Mouse (Mus musculus) olfactory bulb, adult 2 months (tissue): Measurements from ENCODE around the gene B3galt5. TPM values are rescaled to one million over a fixed set of nuclear protein-coding genes. Genes with fewer than 3 reads are reported as not detected.
"Not testable (repeated sequence)": the region's sequence is repeated elsewhere in the genome, so short reads cannot be mapped to it uniquely, and the experiment has no call there.

Source experiments
- H3K27ac ChIP-seq: fragments of 200-500 bp; 2 replicates; pipeline ENCODE4 v1.5.1; 2012; ENCODE audit warnings: low read depth, low read length; ENCODE audit not compliant: insufficient read depth
- H3K4me1 ChIP-seq: fragments of 200-500 bp; 2 replicates; pipeline ENCODE4 v1.6.1; 2012; ENCODE audit warnings: low read length; ENCODE audit not compliant: control insufficient read depth, insufficient read depth
- H3K4me3 ChIP-seq: fragments of 200-500 bp; 2 replicates; pipeline ENCODE4 v1.5.1; 2012; ENCODE audit warnings: mild to moderate bottlenecking, low read depth, low read length, moderate library complexity; ENCODE audit not compliant: insufficient read depth
- CTCF ChIP-seq: fragments of 200-500 bp; IDR thresholded peaks from 2 replicates; pipeline ENCODE4 v1.5.1; 2012; ENCODE audit warnings: low read depth, mild to moderate bottlenecking, low read length, moderate library complexity; ENCODE audit not compliant: insufficient read depth
- POLR2A ChIP-seq: fragments of 200-500 bp; IDR thresholded peaks from 2 replicates; pipeline ENCODE4 v1.6.1; 2012; ENCODE audit warnings: mild to moderate bottlenecking, low read depth, low read length, moderate library complexity; ENCODE audit not compliant: insufficient read depth
- WGBS: fragments of 180-500 bp; shearing (Covaris S2); methylation state at CpG from one replicate; pipeline ENCODE4 v1.1.7; 2018; 5-methylcytosine and 5-hydroxymethylcytosine counted together
- polyA plus RNA-seq: library from polyadenylated mRNA; stranded (reverse); fragments of >200 nt; gene quantifications from 2 replicates; pipeline ENCODE4 v1.2.4, GENCODE M21; 2012; ENCODE audit warnings: low replicate concordance; ENCODE audit not compliant: missing spikeins, insufficient read depth, insufficient read length

The B3galt5 gene
- polyA plus RNA-seq, 1 experiment = not detected

- Histone ChIP-seq H3K27ac (no peak overlapping the region), H3K4me3 (no peak overlapping the region), H3K4me1 (peaks cover 5% of the 10 kb centered on the region)
- TF ChIP-seq CTCF (no peak), POLR2A (no peak)
- 94% methylated on average over 4 of the region's 4 CpGs for WGBS
These were observed 87.6 kb downstream of the B3galt5 start for GRCm38 (mm10) chr16:96323166-96323565.

DNA sequence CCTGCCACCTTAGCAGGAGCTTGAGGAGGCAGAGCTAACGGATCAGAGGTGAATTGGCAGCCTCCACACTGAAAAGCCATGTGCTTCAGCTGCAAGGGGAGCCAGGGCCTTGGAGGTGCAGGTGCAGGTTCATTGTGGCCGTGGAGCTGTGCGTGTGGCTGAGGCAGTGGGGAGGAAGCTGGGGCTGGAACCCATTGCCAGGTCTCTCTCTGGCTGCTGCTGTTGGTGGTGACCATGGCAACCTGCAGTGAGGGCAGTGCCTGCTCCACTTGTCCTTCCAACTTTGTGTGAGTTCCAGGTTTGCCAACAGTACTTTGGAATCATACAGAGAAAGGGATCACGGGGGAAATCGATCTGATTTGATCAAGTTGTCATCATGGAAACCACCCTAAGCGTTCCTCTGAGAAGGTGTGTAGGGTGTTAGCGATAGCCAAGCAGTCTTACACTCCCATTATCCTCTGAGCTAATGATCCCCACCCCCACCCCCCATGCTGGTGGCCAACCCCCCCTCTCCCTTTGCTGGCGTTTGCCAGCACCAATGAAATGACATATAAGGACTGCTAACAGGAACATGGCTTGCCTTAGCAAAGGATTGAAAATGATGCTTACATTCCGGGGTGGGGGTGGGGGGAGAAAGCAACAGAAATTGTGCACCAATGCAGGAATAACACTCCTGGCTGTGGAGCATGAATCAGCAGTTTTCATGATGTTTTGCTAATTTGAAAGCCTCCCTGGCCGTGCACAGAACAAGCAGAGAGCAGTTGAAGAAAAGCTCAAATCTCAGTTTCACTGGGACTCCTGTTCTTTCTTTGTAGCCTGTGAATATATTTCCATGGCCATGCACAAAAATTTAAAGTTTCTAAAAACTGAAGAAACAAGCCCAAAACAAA, 90.8 kb downstream of the B3galt5 start:
- WGBS = 30% methylated on average over 10 of the region's 10 CpGs
- Histone ChIP-seq H3K4me3 (no peak overlapping the region), H3K27ac (no peak overlapping the region), H3K4me1 (peaks cover 5% of the 10 kb centered on the region)
- TF ChIP-seq POLR2A (no peak), CTCF (no peak)

GRCm38 (mm10) chr16:96327251-96327650, 91.7 kb downstream of the B3galt5 start:
- not testable (repeated sequence) for H3K4me1 ChIP-seq, H3K27ac ChIP-seq, H3K4me3 ChIP-seq
- 45% methylated on average over 9 of the region's 9 CpGs for WGBS

- WGBS = 88% methylated on average over 4 of the region's 4 CpGs
- Histone ChIP-seq H3K4me1 (peaks cover 5% of the 10 kb centered on the region), H3K27ac (no peak overlapping the region), H3K4me3 (no peak overlapping the region)
- TF ChIP-seq CTCF = no peak
- TF ChIP-seq POLR2A = no peak
These were observed 104.0 kb downstream of the B3galt5 start for GRCm38 (mm10) chr16:96339570-96339969.

DNA sequence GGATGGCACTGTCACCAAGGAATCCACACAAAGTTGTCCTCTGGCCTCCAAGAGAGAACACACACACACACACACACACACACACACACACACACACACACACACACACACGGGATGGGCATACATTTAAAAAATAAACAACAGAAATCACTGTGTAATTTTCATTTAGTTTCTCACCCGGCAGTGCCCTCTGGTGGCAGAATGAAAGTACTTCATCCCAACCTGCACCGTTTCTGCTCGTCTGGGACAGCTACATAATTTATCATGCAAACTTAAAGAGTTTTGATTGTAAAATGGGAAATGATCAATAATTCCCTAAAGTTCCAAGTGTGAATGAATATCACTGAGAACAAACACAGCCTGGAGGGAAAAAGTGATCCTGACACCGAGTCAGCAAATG, 105.7 kb downstream of the B3galt5 start:
- TF ChIP-seq POLR2A (no peak), CTCF (no peak)
- WGBS = 11% methylated on average over 5 of the region's 5 CpGs
- H3K4me3 ChIP-seq = no peak overlapping the region
- peaks cover 9% of the 10 kb centered on the region for H3K4me1 ChIP-seq
- no peak overlapping the region for H3K27ac ChIP-seq

DNA sequence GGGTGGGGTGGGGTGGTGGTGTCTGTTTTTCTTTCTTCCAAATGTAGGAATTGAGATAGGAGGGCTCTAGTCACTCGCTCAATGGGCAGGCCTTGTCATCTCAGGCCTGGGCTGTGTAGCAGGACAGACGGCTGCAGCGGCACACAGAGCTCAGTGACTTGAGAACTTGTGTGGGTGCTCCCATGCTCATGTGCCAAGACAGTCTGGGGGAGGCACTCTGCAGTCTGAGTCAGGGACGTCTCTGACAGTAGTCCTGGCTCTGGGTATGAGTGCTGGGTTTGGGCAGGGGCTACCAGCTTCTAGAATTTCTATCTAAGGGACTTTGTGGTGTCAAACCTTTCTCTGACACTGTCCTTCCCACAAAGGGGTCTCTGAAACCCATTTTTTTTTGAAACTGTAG, 106.3 kb downstream of the B3galt5 start:
- WGBS = 69% methylated on average over 4 of the region's 4 CpGs
- peaks cover 9% of the 10 kb centered on the region for H3K4me1 ChIP-seq
- no peak overlapping the region for H3K4me3 ChIP-seq
- H3K27ac ChIP-seq = no peak overlapping the region
- TF ChIP-seq CTCF (no peak), POLR2A (no peak)

DNA sequence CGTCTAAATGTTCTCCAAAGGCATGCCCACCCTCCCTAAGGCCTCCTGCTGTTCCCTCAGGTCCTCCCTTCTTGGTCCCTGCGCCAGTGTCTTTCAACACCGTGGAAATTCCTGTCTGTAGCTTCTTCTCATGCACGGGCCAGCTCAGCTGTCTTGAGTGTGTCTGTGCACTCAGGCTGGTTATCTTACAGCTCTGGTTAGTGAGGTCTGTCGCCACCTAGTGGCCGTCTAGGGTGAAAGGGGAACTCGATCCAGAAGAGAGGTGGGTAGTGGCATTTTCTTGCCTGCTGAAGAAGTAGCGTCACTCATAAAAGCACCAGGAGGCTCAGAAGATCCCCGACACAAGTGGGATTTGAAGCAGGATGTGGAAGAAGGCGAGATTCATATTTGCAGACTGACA, 109.5 kb downstream of the B3galt5 start:
- peaks cover 9% of the 10 kb centered on the region for H3K4me1 ChIP-seq
- WGBS = 6% methylated on average over 10 of the region's 10 CpGs
- H3K4me3 ChIP-seq = no peak overlapping the region
- no peak overlapping the region for H3K27ac ChIP-seq
- TF ChIP-seq CTCF = peak; percentile 35; the same call in 1 of the 2 replicates
- no peak for TF ChIP-seq POLR2A

GRCm38 (mm10) chr16:96348070-96348469, 112.5 kb downstream of the B3galt5 start:
- TF ChIP-seq POLR2A (no peak), CTCF (no peak)
- WGBS = 75% methylated on average over 11 of the region's 11 CpGs
- Histone ChIP-seq H3K27ac (no peak overlapping the region), H3K4me1 (peaks cover 4% of the 10 kb centered on the region), H3K4me3 (no peak overlapping the region)

DNA sequence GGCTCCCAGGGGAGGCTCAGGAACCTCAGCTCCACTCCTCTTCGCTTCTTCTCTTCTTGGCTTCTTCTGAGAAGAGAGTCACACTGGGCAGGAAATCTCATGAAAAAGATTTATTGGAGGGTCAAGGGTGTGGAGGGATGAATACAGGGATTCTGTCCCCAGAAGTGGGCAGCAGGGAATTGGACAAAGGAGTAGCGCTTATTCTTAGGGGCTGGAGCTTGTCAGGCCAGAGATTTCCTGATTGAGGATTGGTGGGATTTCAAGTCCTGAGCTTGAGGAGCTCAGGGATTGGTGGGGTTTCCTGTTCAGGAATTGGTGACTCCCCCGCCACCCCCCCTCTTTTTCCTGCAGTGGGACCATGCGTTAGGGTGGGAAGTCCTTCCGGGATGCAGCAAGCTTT, 113.2 kb downstream of the B3galt5 start:
- no peak for TF ChIP-seq CTCF
- TF ChIP-seq POLR2A = no peak
- 82% methylated on average over 5 of the region's 5 CpGs for whole genome bisulfite sequencing
- H3K27ac ChIP-seq = no peak overlapping the region
- H3K4me1 ChIP-seq = peaks cover 4% of the 10 kb centered on the region
- no peak overlapping the region for H3K4me3 ChIP-seq
